Mouse (Mus musculus) brain, embryonic 14.5 days (tissue): ENCODE results near the gene Fbxl4.

Experiments
- CTCF ChIP-seq: fragments of 200-500 bp; IDR thresholded peaks from 2 replicates; pipeline ENCODE4 v1.5.1; 2012; ENCODE audit warnings: inconsistent platforms, mild to moderate bottlenecking, moderate library complexity, borderline replicate concordance; ENCODE audit not compliant: insufficient read depth, insufficient read length; ENCODE audit errors: extremely low read depth
- POLR2A ChIP-seq: fragments of 200-500 bp; IDR thresholded peaks from 2 replicates; pipeline ENCODE4 v1.6.1; 2012; ENCODE audit warnings: mild to moderate bottlenecking, inconsistent platforms, borderline replicate concordance; ENCODE audit not compliant: poor library complexity, insufficient read depth, insufficient read length, severe bottlenecking; ENCODE audit errors: extremely low read depth

- TF ChIP-seq CTCF, result no peak
- no peak for TF ChIP-seq POLR2A
These were observed 38.1 kb downstream of the Fbxl4 start for GRCm38 (mm10) chr4:22395404-22395803.
